Mouse (Mus musculus): ENCODE results near the gene Pard3b. TPM values are rescaled to one million over a fixed set of nuclear protein-coding genes. Genes with fewer than 3 reads are reported as not detected.

Gene Pard3b
- 0.66 and 0.73 TPM in 2 replicates for total RNA-seq (2023)

DNA sequence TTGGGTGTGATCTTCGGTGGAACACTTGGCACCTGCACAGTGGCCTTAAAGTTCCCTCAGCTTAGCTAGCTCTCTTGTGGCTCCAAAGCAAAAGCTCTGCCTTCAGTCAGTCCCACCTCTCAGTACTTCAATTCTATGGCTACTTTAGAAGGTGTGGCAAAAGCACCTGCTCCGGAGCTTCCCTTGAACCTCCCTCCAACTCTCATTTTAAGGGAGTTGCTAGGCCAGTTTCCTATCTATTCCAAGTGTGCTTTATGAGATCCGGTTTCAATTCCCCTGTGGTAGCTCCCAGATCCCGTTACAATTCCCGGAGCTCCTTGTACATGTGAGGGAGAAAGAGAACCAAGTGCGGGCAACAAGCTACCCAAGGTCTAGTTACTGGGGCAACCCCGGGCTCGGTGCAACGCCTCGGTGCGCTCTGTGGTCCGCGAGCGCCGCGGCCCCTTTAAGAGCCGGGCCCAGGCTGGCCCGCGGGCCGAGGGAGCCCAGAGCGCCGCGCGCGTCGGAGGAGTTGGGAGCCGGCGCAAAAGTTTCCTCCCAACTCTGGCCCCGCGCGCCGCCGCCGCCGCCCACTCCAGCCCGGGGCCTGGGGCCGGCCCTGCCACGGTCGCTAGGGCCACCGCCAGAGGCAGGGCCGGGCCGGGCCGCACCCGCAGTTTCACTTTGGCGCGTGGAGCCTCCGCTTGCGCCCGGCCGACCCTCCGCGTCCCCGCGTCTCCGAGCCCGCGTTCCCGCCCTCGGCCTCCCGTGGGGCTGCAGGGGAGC lies at the start of gene Pard3b:
Gene Pard3b, plus strand, starts transcription at position 478 of the 765 bp plus-strand sequence.

Measured in neutrophil, adult 65 days (primary cell).